28 mouse cellular contexts compared by ENCODE assay signal in the genomic region with DNA sequence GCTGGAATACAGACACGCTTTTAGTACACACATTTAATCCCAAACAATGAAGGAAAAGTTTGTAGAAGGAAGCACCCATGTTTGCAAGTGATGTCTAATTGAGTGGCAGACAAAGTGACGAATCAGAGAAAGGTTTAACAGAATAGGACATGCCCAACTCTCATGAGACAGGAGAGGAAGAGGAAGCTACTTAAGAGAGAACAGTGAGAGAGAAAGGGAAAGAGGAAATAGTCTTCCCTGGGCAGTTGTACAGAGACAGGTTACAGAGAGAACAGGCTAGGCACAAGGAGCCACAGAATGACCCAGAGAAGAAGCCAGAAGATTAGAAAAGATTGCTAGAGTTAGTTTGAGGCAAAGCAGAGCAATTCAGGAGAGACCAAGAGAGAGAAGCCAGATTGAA. TPM values are rescaled to one million over a fixed set of nuclear protein-coding genes. Genes with fewer than 3 reads are reported as not detected.
DNase-seq lines count a peak whose midpoint lies in the region; ATAC-seq and TF ChIP-seq lines count a peak whose summit lies in the region.
"Had no signal": no experiment of that assay in that cellular context is flagged by ENCODE, and none has a peak within 500 bp of the region (broad histone marks: within the 10 kb centered on the region; RNA-seq: fewer than 3 reads in every experiment).

No protein-coding gene starts in this region.

- H3K9ac ChIP-seq in liver, adult 2 months (ENCODE audit: low read depth, low read length), result no peak overlapping the region
- H3K9ac ChIP-seq in forebrain, embryonic 16.5 days (replicated peaks; ENCODE audit: low read depth, low read length), result no peak overlapping the region
- H3K9ac ChIP-seq: embryonic facial prominence, embryonic 13.5 days; forebrain, embryonic 12.5 days; heart, embryonic 12.5 days; kidney, embryonic 15.5 days; limb, embryonic 13.5 days; liver, embryonic 15.5 days; neural tube, embryonic 12.5 days had no signal

- TF ChIP-seq CTCF in liver, adult 2 months (IDR thresholded peaks at IDR 0.05; ENCODE audit: low read depth, low read length), result no peak
- no peak for TF ChIP-seq CTCF in G1E (IDR thresholded peaks at IDR 0.05; ENCODE audit: low read depth, low read length)
- TF ChIP-seq CTCF in bone marrow macrophage, adult 2 months (IDR thresholded peaks at IDR 0.05; ENCODE audit: low read depth, low read length), result no peak

- H3K36me3 ChIP-seq in liver, adult 2 months (ENCODE audit: control insufficient read depth, insufficient read depth, low read length), result no peaks in the 10 kb centered on the region
- H3K36me3 ChIP-seq in G1E (replicated peaks), result no peaks in the 10 kb centered on the region
- H3K36me3 ChIP-seq in forebrain, embryonic 16.5 days (ENCODE audit: control insufficient read depth, insufficient read depth), result no peaks in the 10 kb centered on the region
- H3K36me3 ChIP-seq: embryonic facial prominence, embryonic 13.5 days; forebrain, embryonic 12.5 days; heart, embryonic 12.5 days; kidney, embryonic 15.5 days; limb, embryonic 13.5 days; liver, embryonic 15.5 days; neural tube, embryonic 12.5 days had no signal

- WGBS in liver, adult 2 months, result 87% methylated on average over 2 of the region's 2 CpGs
- WGBS in forebrain, embryonic 16.5 days, result 83% methylated on average over 2 of the region's 2 CpGs

- peak; percentile 60 for ATAC-seq in G1E (ENCODE audit: extremely low read depth, insufficient number of reproducible peaks, low FRiP score, poor library complexity, severe bottlenecking)
- peak; percentile 94 for ATAC-seq in monocyte, adult 5-6 weeks (replicated peaks; ENCODE audit: insufficient number of reproducible peaks, low FRiP score, low TSS enrichment, poor library complexity, severe bottlenecking)
- no peak for ATAC-seq in forebrain, embryonic 16.5 days

- peak overlapping the region; percentile 40 for H3K27ac ChIP-seq in liver, adult 2 months (replicated peaks; ENCODE audit: insufficient read depth, low read depth, low read length)
- H3K27ac ChIP-seq in bone marrow macrophage, adult 2 months (ENCODE audit: insufficient read depth, low read depth, low read length), result peak overlapping the region; percentile 70
- H3K27ac ChIP-seq in forebrain, embryonic 16.5 days (ENCODE audit: low read length), result no peak overlapping the region
- H3K27ac ChIP-seq: embryonic facial prominence, embryonic 13.5 days; forebrain, embryonic 12.5 days; kidney, embryonic 15.5 days; limb, embryonic 13.5 days; liver, embryonic 15.5 days; neural tube, embryonic 12.5 days had no signal

- H3K79me2 ChIP-seq in liver, adult 2 months (ENCODE audit: control insufficient read depth, insufficient read depth, low read length), result peaks cover 14% of the 10 kb centered on the region; the same call in 1 of the 2 replicates

- no peak for DNase-seq in liver, adult 2 months (ENCODE audit: extremely low read depth, low read depth, low spot score)
- DNase-seq in liver, result no peak
- DNase-seq in G1E (ENCODE audit: low spot score), result no peak
- DNase-seq in urinary bladder, postnatal 14 days (ENCODE audit: low spot score), result no peak
- no peak for DNase-seq in cerebellum, postnatal 14 days
- DNase-seq: cerebellum, adult 18-20 months; cerebellum, postnatal 25 days; embryo, embryonic 11 days; heart, postnatal 10 days; kidney, adult 11 months; kidney, postnatal 36 days; midbrain, embryonic 14.5 days; retina, postnatal 1 day; thymus, adult 18-20 months had no signal

- H3K4me3 ChIP-seq in liver, adult 2 months (ENCODE audit: insufficient read depth, low read depth, low read length), result no peak overlapping the region
- H3K4me3 ChIP-seq in G1E (ENCODE audit: low read depth, low read length), result no peak overlapping the region
- H3K4me3 ChIP-seq in bone marrow macrophage, adult 2 months (ENCODE audit: insufficient read depth, low read length), result no peak overlapping the region
- no peak overlapping the region for H3K4me3 ChIP-seq in forebrain, embryonic 16.5 days (replicated peaks; ENCODE audit: low read length)
- H3K4me3 ChIP-seq: embryonic facial prominence, embryonic 13.5 days; erythroblast, embryonic 14.5 days; forebrain, embryonic 12.5 days; heart, embryonic 12.5 days; kidney, embryonic 15.5 days; limb, embryonic 13.5 days; liver, embryonic 15.5 days; megakaryocyte, embryonic 14.5 days; neural tube, embryonic 12.5 days had no signal

- TF ChIP-seq POLR2A in liver, adult 2 months (IDR thresholded peaks at IDR 0.05; ENCODE audit: extremely low read depth, insufficient read depth, low read length), result no peak
- no peak for TF ChIP-seq POLR2A in bone marrow macrophage, adult 2 months (IDR thresholded peaks at IDR 0.05; ENCODE audit: borderline replicate concordance, low read depth, low read length)

- H3K4me2 ChIP-seq in forebrain, embryonic 16.5 days (ENCODE audit: low read length), result no peak overlapping the region
- H3K4me2 ChIP-seq: embryonic facial prominence, embryonic 13.5 days; forebrain, embryonic 12.5 days; heart, embryonic 12.5 days; kidney, embryonic 15.5 days; limb, embryonic 13.5 days; liver, embryonic 15.5 days; neural tube, embryonic 12.5 days had no signal

- no peaks in the 10 kb centered on the region for H3K27me3 ChIP-seq in liver, adult 2 months (ENCODE audit: control insufficient read depth, insufficient read depth, low read length)
- peaks cover 52% of the 10 kb centered on the region for H3K27me3 ChIP-seq in G1E (ENCODE audit: insufficient read depth, low read length)
- peaks cover 29% of the 10 kb centered on the region for H3K27me3 ChIP-seq in forebrain, embryonic 16.5 days (replicated peaks; ENCODE audit: control insufficient read depth, insufficient read depth, low read length)

- H3K4me1 ChIP-seq in liver, adult 2 months (ENCODE audit: control insufficient read depth, insufficient read depth, low read length), result peaks cover 31% of the 10 kb centered on the region
- H3K4me1 ChIP-seq in G1E (ENCODE audit: insufficient read depth, low read depth, low read length), result peaks cover 27% of the 10 kb centered on the region
- peaks cover 10% of the 10 kb centered on the region for H3K4me1 ChIP-seq in bone marrow macrophage, adult 2 months (ENCODE audit: control insufficient read depth, insufficient read depth, low read length)
- peaks cover 8% of the 10 kb centered on the region for H3K4me1 ChIP-seq in forebrain, embryonic 16.5 days (replicated peaks; ENCODE audit: control insufficient read depth, insufficient read depth, low read length)

- peaks cover 11% of the 10 kb centered on the region for H3K9me3 ChIP-seq in G1E (replicated peaks)
- H3K9me3 ChIP-seq in forebrain, embryonic 16.5 days (ENCODE audit: control insufficient read depth, low read length), result no peaks in the 10 kb centered on the region
- H3K9me3 ChIP-seq: embryonic facial prominence, embryonic 13.5 days; forebrain, embryonic 12.5 days; heart, embryonic 12.5 days; kidney, embryonic 15.5 days; limb, embryonic 13.5 days; liver, embryonic 15.5 days; neural tube, embryonic 12.5 days had no signal

RNA-seq across cellular contexts. Expression of a gene that starts 4.5 kb away (rescaled TPM):
- total RNA-seq in liver, adult 2 months (2014; rRNA removed), result 135 and 143 TPM in 2 replicates
- 542 and 561 TPM in 2 replicates for polyA plus RNA-seq in liver, adult 2 months (2012; rRNA removed)
- total RNA-seq in G1E (2014; fragmentation: Nextera tagmentation) (not detected in 2 replicates), G1E (2017) (not detected in 2 replicates)
- not detected in 2 replicates for polyA plus RNA-seq in G1E (2012)
- not detected in 2 replicates for polyA plus RNA-seq in bone marrow macrophage, adult 2 months (2012; ENCODE audit: insufficient read depth, insufficient read length, missing spikeins)
- total RNA-seq in monocyte, adult 5-6 weeks (2017), result not detected in 3 replicates
- polyA plus RNA-seq in forebrain, embryonic 16.5 days (2015; fragmentation: Nextera tagmentation; extraction: Ambion mirVana), result 0.43 TPM in 1 of 2 replicates, not detected in the other
- total RNA-seq: left cerebral cortex, postnatal 25 days had no signal

RNA-seq across cellular contexts. Expression of a gene that starts 23.6 kb away (rescaled TPM):
- total RNA-seq in liver, adult 2 months (2014; rRNA removed), result 11.7 and 13.6 TPM in 2 replicates
- 36.8 and 44.4 TPM in 2 replicates for polyA plus RNA-seq in liver, adult 2 months (2012; rRNA removed)
- total RNA-seq in G1E (2014; fragmentation: Nextera tagmentation), result 53.8 and 64.3 TPM in 2 replicates
- 19.2 and 20.9 TPM in 2 replicates for total RNA-seq in G1E (2017)
- 176 and 205 TPM in 2 replicates for polyA plus RNA-seq in G1E (2012)
- 63.5 and 64.0 TPM in 2 replicates for polyA plus RNA-seq in bone marrow macrophage, adult 2 months (2012; ENCODE audit: insufficient read depth, insufficient read length, missing spikeins)
- 13.8 to 21.9 TPM (median 16.9 TPM) in 3 replicates for total RNA-seq in monocyte, adult 5-6 weeks (2017)
- polyA plus RNA-seq in forebrain, embryonic 16.5 days (2015; fragmentation: Nextera tagmentation; extraction: Ambion mirVana), result 222 and 241 TPM in 2 replicates

RNA-seq across cellular contexts. Expression of a gene that starts 25.0 kb away (rescaled TPM):
- 0.28 TPM in 1 of 2 replicates, not detected in the other for total RNA-seq in liver, adult 2 months (2014; rRNA removed)
- not detected in 2 replicates for polyA plus RNA-seq in liver, adult 2 months (2012; rRNA removed)
- not detected in 2 replicates for total RNA-seq in G1E (2014; fragmentation: Nextera tagmentation)
- not detected in 2 replicates for total RNA-seq in G1E (2017)
- not detected in 2 replicates for polyA plus RNA-seq in G1E (2012)
- polyA plus RNA-seq in bone marrow macrophage, adult 2 months (2012; ENCODE audit: insufficient read depth, insufficient read length, missing spikeins), result not detected in 2 replicates
- total RNA-seq in monocyte, adult 5-6 weeks (2017), result not detected in 3 replicates
- not detected in 2 replicates for polyA plus RNA-seq in forebrain, embryonic 16.5 days (2015; fragmentation: Nextera tagmentation; extraction: Ambion mirVana)
- total RNA-seq: left cerebral cortex, postnatal 25 days had no signal
- polyA plus RNA-seq: embryonic facial prominence, embryonic 13.5 days; erythroblast, embryonic 14.5 days; forebrain, embryonic 12.5 days; heart, embryonic 12.5 days; hindbrain, embryonic 11.5 days; midbrain, embryonic 14.5 days; neural tube, embryonic 12.5 days had no signal

RNA-seq across cellular contexts. Expression of a gene that starts 34.3 kb away (rescaled TPM):
- total RNA-seq in liver, adult 2 months (2014; rRNA removed), result 121 and 135 TPM in 2 replicates
- 445 and 478 TPM in 2 replicates for polyA plus RNA-seq in liver, adult 2 months (2012; rRNA removed)
- total RNA-seq in G1E (2014; fragmentation: Nextera tagmentation), result 18.2 and 18.7 TPM in 2 replicates
- total RNA-seq in G1E (2017), result 22.1 and 27.6 TPM in 2 replicates
- polyA plus RNA-seq in G1E (2012), result 38.7 and 45.3 TPM in 2 replicates
- polyA plus RNA-seq in bone marrow macrophage, adult 2 months (2012; ENCODE audit: insufficient read depth, insufficient read length, missing spikeins), result 62.9 and 65.6 TPM in 2 replicates
- 6.6 to 8.1 TPM (median 7.4 TPM) in 3 replicates for total RNA-seq in monocyte, adult 5-6 weeks (2017)
- 26.5 and 29.5 TPM in 2 replicates for polyA plus RNA-seq in forebrain, embryonic 16.5 days (2015; fragmentation: Nextera tagmentation; extraction: Ambion mirVana)

RNA-seq across cellular contexts. Expression of a gene that starts 41.5 kb away (rescaled TPM):
- 43.6 and 46.6 TPM in 2 replicates for total RNA-seq in liver, adult 2 months (2014; rRNA removed)
- 221 and 232 TPM in 2 replicates for polyA plus RNA-seq in liver, adult 2 months (2012; rRNA removed)
- total RNA-seq in G1E (2014; fragmentation: Nextera tagmentation) (60.5 and 63.2 TPM in 2 replicates), G1E (2017) (125 and 140 TPM in 2 replicates)
- 514 and 633 TPM in 2 replicates for polyA plus RNA-seq in G1E (2012)
- 43.3 and 46.7 TPM in 2 replicates for polyA plus RNA-seq in bone marrow macrophage, adult 2 months (2012; ENCODE audit: insufficient read depth, insufficient read length, missing spikeins)
- 30.7 to 37.5 TPM (median 32.4 TPM) in 3 replicates for total RNA-seq in monocyte, adult 5-6 weeks (2017)
- polyA plus RNA-seq in forebrain, embryonic 16.5 days (2015; fragmentation: Nextera tagmentation; extraction: Ambion mirVana), result 107 and 119 TPM in 2 replicates

Comparison
In these comparisons a context has a peak if more than half of its experiments do, and no peak if none do; other contexts are left out.
1. RNA of a gene that starts 4.5 kb away (polyA plus RNA-seq): 542 to 561 TPM in liver, adult 2 months; not detected in bone marrow macrophage, adult 2 months, 0.43 TPM in forebrain, embryonic 16.5 days and not detected in G1E; every median in the first group is over 100 times any median in the second.